Mouse (Mus musculus): ENCODE measurements around the gene Tns3. TPM values are rescaled to one million over a fixed set of nuclear protein-coding genes. Genes with fewer than 3 reads are reported as not detected.
"Not testable (repeated sequence)": the region's sequence is repeated elsewhere in the genome, so short reads cannot be mapped to it uniquely, and the experiment has no call there.

Gene Tns3
- polyA plus RNA-seq, 1 experiment = 45.7 TPM

GRCm38 (mm10) chr11:8622668-8623067, 41.7 kb downstream of the Tns3 start:
- TF ChIP-seq POLR2A (IDR thresholded peaks at IDR 0.05; ENCODE audit: insufficient read depth, low read length) = no peak
- no peak for TF ChIP-seq EP300 (IDR thresholded peaks at IDR 0.05; ENCODE audit: insufficient read depth, low read depth, low read length)
- no peak for TF ChIP-seq CTCF (IDR thresholded peaks at IDR 0.05; ENCODE audit: low read depth, low read length)

DNA sequence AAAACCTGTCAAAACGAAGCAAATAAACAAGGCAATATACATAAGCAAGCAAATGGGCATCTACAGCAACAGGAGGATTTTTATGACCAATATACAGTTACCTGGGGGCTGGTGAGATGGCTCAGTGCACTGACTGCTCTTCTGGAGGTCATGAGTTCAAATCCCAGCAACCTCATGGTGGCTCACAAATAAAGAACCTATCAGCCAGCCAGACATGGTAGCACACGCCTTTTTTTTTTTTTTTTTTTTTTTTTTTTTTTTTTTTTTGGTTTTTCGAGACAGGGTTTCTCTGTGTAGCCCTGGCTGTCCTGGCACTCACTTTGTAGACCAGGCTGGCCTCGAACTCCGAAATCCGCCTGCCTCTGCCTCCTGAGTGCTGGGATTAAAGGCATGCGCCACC, 45.2 kb downstream of the Tns3 start:
- not testable (repeated sequence) for H3K9ac ChIP-seq (ENCODE audit: low read depth, poor library complexity, severe bottlenecking); H3K27me3 ChIP-seq (ENCODE audit: control insufficient read depth, insufficient read depth, low read length, poor library complexity, severe bottlenecking); H3K4me3 ChIP-seq (ENCODE audit: low read depth, low read length); H3K4me1 ChIP-seq (ENCODE audit: control insufficient read depth, insufficient read depth, low read length); H3K36me3 ChIP-seq (ENCODE audit: control insufficient read depth, insufficient read depth, low read length, poor library complexity, severe bottlenecking); H3K9me3 ChIP-seq (replicated peaks; ENCODE audit: control insufficient read depth, insufficient read depth, low read length, poor library complexity, severe bottlenecking); H3K27ac ChIP-seq (ENCODE audit: insufficient read depth, low read length)

More at GRCm38 (mm10) chr11:8622668-8623067, 41.7 kb downstream of the Tns3 start:
- Histone ChIP-seq H3K4me3 (ENCODE audit: low read depth, low read length) (no peak overlapping the region), H3K9ac (ENCODE audit: low read depth, poor library complexity, severe bottlenecking) (peak overlapping the region; percentile 79), H3K9me3 (replicated peaks; ENCODE audit: control insufficient read depth, insufficient read depth, low read length, poor library complexity, severe bottlenecking) (no peaks in the 10 kb centered on the region), H3K36me3 (ENCODE audit: control insufficient read depth, insufficient read depth, low read length, poor library complexity, severe bottlenecking) (no peaks in the 10 kb centered on the region), H3K27ac (ENCODE audit: insufficient read depth, low read length) (no peak overlapping the region), H3K27me3 (ENCODE audit: control insufficient read depth, insufficient read depth, low read length, poor library complexity, severe bottlenecking) (no peaks in the 10 kb centered on the region), H3K4me1 (ENCODE audit: control insufficient read depth, insufficient read depth, low read length) (peaks cover 5% of the 10 kb centered on the region)

DNA sequence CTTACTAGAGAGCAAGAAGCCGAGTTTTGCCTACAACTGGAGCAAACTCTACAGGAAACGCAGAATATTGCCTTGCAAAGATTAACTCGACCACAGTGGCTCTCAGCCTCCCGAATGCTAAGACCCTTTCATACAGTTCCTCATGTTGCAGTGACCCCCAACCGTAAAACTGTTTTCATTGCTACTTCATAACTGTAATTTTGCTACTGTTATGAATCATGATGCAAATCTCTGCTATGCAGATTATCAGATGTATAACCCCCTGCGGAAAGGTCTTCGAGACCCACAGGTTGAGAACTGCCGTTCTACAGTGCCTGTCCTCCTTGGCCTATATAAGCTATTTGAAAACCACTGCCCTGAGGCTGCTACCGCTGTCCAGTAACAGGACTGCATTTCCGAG, 46.0 kb downstream of the Tns3 start:
- Histone ChIP-seq H3K9me3 (replicated peaks; ENCODE audit: control insufficient read depth, insufficient read depth, low read length, poor library complexity, severe bottlenecking) (no peaks in the 10 kb centered on the region), H3K27ac (ENCODE audit: insufficient read depth, low read length) (peak overlapping the region; percentile 44; the same call in 1 of the 2 replicates), H3K4me3 (ENCODE audit: low read depth, low read length) (no peak overlapping the region), H3K27me3 (ENCODE audit: control insufficient read depth, insufficient read depth, low read length, poor library complexity, severe bottlenecking) (no peaks in the 10 kb centered on the region), H3K36me3 (ENCODE audit: control insufficient read depth, insufficient read depth, low read length, poor library complexity, severe bottlenecking) (peaks cover 3% of the 10 kb centered on the region), H3K4me1 (ENCODE audit: control insufficient read depth, insufficient read depth, low read length) (peaks cover 8% of the 10 kb centered on the region), H3K9ac (ENCODE audit: low read depth, poor library complexity, severe bottlenecking) (no peak overlapping the region)
- TF ChIP-seq POLR2A (IDR thresholded peaks at IDR 0.05; ENCODE audit: insufficient read depth, low read length) = no peak
- no peak for TF ChIP-seq CTCF (IDR thresholded peaks at IDR 0.05; ENCODE audit: low read depth, low read length)
- TF ChIP-seq EP300 (IDR thresholded peaks at IDR 0.05; ENCODE audit: insufficient read depth, low read depth, low read length) = no peak

DNA sequence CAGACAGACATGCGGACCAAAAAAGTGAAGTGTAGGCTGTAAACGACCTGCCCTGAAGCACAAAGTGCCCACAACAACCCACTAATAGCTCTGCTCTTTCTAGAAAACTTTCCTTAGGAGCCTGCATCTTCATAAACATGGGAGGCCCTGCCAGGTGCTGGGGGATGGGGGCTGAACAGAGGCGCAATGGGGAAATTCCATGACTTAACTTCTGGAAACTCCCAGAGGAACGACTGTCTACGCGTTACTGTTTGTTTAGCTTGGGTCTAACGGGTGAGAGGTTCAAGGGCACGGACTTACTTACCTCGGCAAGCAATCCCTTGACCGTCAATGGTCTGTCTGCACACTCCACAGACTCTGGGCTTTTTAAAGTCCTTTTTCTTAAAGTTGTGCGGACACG, 48.9 kb downstream of the Tns3 start:
- peaks cover 5% of the 10 kb centered on the region for H3K36me3 ChIP-seq (ENCODE audit: control insufficient read depth, insufficient read depth, low read length, poor library complexity, severe bottlenecking)
- no peak overlapping the region for H3K4me3 ChIP-seq (ENCODE audit: low read depth, low read length)
- H3K27ac ChIP-seq (ENCODE audit: insufficient read depth, low read length) = 0 out of 2 replicates have a peak overlapping the region, but pooled peaks have one; percentile 54
- no peaks in the 10 kb centered on the region for H3K27me3 ChIP-seq (ENCODE audit: control insufficient read depth, insufficient read depth, low read length, poor library complexity, severe bottlenecking)
- no peak overlapping the region for H3K9ac ChIP-seq (ENCODE audit: low read depth, poor library complexity, severe bottlenecking)
- H3K9me3 ChIP-seq (replicated peaks; ENCODE audit: control insufficient read depth, insufficient read depth, low read length, poor library complexity, severe bottlenecking) = no peaks in the 10 kb centered on the region
- no peak for TF ChIP-seq CTCF (IDR thresholded peaks at IDR 0.05; ENCODE audit: low read depth, low read length)
- TF ChIP-seq POLR2A (IDR thresholded peaks at IDR 0.05; ENCODE audit: insufficient read depth, low read length) = no peak
- no peak for TF ChIP-seq EP300 (IDR thresholded peaks at IDR 0.05; ENCODE audit: insufficient read depth, low read depth, low read length)
- H3K4me1 ChIP-seq (ENCODE audit: control insufficient read depth, insufficient read depth, low read length) = peaks cover 8% of the 10 kb centered on the region

- Histone ChIP-seq H3K27ac (ENCODE audit: insufficient read depth, low read length) (no peak overlapping the region), H3K4me3 (ENCODE audit: low read depth, low read length) (no peak overlapping the region), H3K27me3 (ENCODE audit: control insufficient read depth, insufficient read depth, low read length, poor library complexity, severe bottlenecking) (no peaks in the 10 kb centered on the region), H3K36me3 (ENCODE audit: control insufficient read depth, insufficient read depth, low read length, poor library complexity, severe bottlenecking) (peaks cover 8% of the 10 kb centered on the region), H3K9me3 (replicated peaks; ENCODE audit: control insufficient read depth, insufficient read depth, low read length, poor library complexity, severe bottlenecking) (peaks cover 17% of the 10 kb centered on the region), H3K9ac (ENCODE audit: low read depth, poor library complexity, severe bottlenecking) (no peak overlapping the region), H3K4me1 (ENCODE audit: control insufficient read depth, insufficient read depth, low read length) (no peaks in the 10 kb centered on the region)
- no peak for TF ChIP-seq EP300 (IDR thresholded peaks at IDR 0.05; ENCODE audit: insufficient read depth, low read depth, low read length)
- no peak for TF ChIP-seq CTCF (IDR thresholded peaks at IDR 0.05; ENCODE audit: low read depth, low read length)
- no peak for TF ChIP-seq POLR2A (IDR thresholded peaks at IDR 0.05; ENCODE audit: insufficient read depth, low read length)
Observed at GRCm38 (mm10) chr11:8610456-8610855, 53.9 kb downstream of the Tns3 start.

GRCm38 (mm10) chr11:8609873-8610272, 54.5 kb downstream of the Tns3 start:
- Histone ChIP-seq H3K36me3 (ENCODE audit: control insufficient read depth, insufficient read depth, low read length, poor library complexity, severe bottlenecking) (peaks cover 8% of the 10 kb centered on the region), H3K4me1 (ENCODE audit: control insufficient read depth, insufficient read depth, low read length) (no peaks in the 10 kb centered on the region), H3K27me3 (ENCODE audit: control insufficient read depth, insufficient read depth, low read length, poor library complexity, severe bottlenecking) (no peaks in the 10 kb centered on the region), H3K9me3 (replicated peaks; ENCODE audit: control insufficient read depth, insufficient read depth, low read length, poor library complexity, severe bottlenecking) (peaks cover 17% of the 10 kb centered on the region), H3K9ac (ENCODE audit: low read depth, poor library complexity, severe bottlenecking) (no peak overlapping the region), H3K27ac (ENCODE audit: insufficient read depth, low read length) (no peak overlapping the region), H3K4me3 (ENCODE audit: low read depth, low read length) (no peak overlapping the region)
- TF ChIP-seq EP300 (IDR thresholded peaks at IDR 0.05; ENCODE audit: insufficient read depth, low read depth, low read length) (no peak), CTCF (IDR thresholded peaks at IDR 0.05; ENCODE audit: low read depth, low read length) (no peak), POLR2A (IDR thresholded peaks at IDR 0.05; ENCODE audit: insufficient read depth, low read length) (no peak)
